Mouse (Mus musculus): Measurements from ENCODE around the gene Olig2. TPM values are rescaled to one million over a fixed set of nuclear protein-coding genes. Genes with fewer than 3 reads are reported as not detected.

Gene Olig2
- polyA plus RNA-seq, 1 experiment from 2014 or later, result 20.3 TPM

DNA sequence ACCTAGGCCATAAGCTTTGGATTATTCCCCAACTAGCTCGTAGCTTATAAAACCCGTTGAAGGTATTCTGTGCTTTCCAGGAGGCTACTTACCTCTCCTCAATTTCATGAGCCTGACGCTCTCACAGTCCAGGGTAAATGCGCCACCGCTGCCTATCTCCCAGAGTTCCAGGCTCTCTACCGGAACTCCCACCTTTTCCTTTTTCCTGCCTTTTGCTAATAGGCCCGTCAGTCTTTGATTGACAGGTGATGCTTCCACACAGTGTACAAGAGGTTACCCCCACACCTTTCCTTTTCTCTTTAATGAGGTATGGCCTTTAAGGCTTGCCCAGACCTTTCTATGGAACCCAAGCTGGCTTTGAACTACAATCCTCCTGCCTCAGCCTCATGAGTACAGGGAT lies 25.4 kb upstream of the Olig2 start:
- no peak for ATAC-seq (replicated peaks; ENCODE audit: low FRiP score)
- 92% methylated on average over 7 of the region's 7 CpGs for WGBS

DNA sequence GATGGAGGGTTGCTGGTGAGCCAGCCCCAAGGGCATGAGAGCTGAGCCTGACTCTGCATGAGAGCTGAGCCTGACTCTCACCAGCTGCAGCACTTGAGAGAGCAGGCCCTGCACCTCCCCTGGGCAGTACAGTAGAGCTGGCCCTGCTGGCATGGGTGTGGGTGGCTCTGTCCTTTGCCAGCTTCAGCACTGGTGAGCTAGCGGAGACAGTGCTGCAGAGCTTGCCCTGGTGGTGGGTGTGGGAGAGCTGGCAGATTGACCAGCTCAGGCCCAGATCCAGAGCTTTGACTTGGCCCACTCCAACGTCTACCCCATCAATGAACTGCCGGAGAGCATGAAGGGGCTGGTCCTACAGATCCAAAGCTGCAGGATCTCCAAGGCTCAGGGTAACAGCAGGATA lies 22.3 kb upstream of the Olig2 start:
- Histone ChIP-seq H3K4me3 (ENCODE audit: low read depth, low read length) (no peak overlapping the region), H3K27me3 (ENCODE audit: control insufficient read depth, insufficient read depth, low read length) (no peaks in the 10 kb centered on the region; the same call in 1 of the 2 replicates), H3K36me3 (ENCODE audit: control insufficient read depth, insufficient read depth, low read length) (no peaks in the 10 kb centered on the region), H3K4me1 (replicated peaks; ENCODE audit: control insufficient read depth, insufficient read depth, low read length) (peaks cover 10% of the 10 kb centered on the region), H3K9ac (ENCODE audit: low read length) (no peak overlapping the region), H3K9me3 (ENCODE audit: control insufficient read depth, low read length) (no peaks in the 10 kb centered on the region), H3K4me2 (ENCODE audit: low read depth, low read length, severe bottlenecking) (no peak overlapping the region), H3K27ac (ENCODE audit: low read depth, low read length) (no peak overlapping the region)
- ATAC-seq (replicated peaks; ENCODE audit: low FRiP score), result no peak
- no peak for DNase-seq (ENCODE audit: low spot score)
- 93% methylated on average over 3 of the region's 3 CpGs for WGBS

More for the DNA sequence above, 25.4 kb upstream of the Olig2 start:
- Histone ChIP-seq H3K27me3 (ENCODE audit: control insufficient read depth, insufficient read depth, low read length) (no peaks in the 10 kb centered on the region; the same call in 1 of the 2 replicates), H3K4me1 (replicated peaks; ENCODE audit: control insufficient read depth, insufficient read depth, low read length) (no peaks in the 10 kb centered on the region), H3K4me3 (ENCODE audit: low read depth, low read length) (no peak overlapping the region), H3K9me3 (ENCODE audit: control insufficient read depth, low read length) (no peaks in the 10 kb centered on the region; the same call in 1 of the 2 replicates), H3K9ac (ENCODE audit: low read length) (no peak overlapping the region), H3K36me3 (ENCODE audit: control insufficient read depth, insufficient read depth, low read length) (no peaks in the 10 kb centered on the region), H3K27ac (ENCODE audit: low read depth, low read length) (no peak overlapping the region), H3K4me2 (ENCODE audit: low read depth, low read length, severe bottlenecking) (no peak overlapping the region)
- DNase-seq (ENCODE audit: low spot score), result no peak

DNA sequence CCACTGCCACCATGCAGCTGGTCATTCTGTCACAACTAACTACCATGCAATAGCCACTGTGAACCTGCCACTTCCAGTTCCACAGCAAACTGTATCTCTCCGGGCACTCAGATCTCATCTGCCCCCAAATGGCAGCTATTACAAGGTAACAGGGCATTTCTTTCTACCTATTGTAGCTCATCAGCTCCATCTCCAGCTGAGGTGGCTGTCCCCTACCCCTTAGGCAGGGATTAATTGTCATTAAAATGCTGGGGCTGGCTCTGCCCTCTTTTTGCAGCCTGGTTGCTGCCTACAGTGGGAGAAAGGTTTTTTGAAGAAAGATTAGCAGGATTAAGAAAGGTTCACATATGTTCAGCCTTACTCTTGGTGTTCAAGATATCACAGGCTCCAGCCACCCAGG lies 18.9 kb upstream of the Olig2 start:
- H3K36me3 ChIP-seq (ENCODE audit: control insufficient read depth, insufficient read depth, low read length), result no peaks in the 10 kb centered on the region
- H3K9me3 ChIP-seq (ENCODE audit: control insufficient read depth, low read length), result no peaks in the 10 kb centered on the region
- DNase-seq (ENCODE audit: low spot score) (no peak), ATAC-seq (replicated peaks; ENCODE audit: low FRiP score) (peak; percentile 19)
- no peaks in the 10 kb centered on the region; the same call in none of the 2 replicates for H3K27me3 ChIP-seq (ENCODE audit: control insufficient read depth, insufficient read depth, low read length)
- no peak overlapping the region for H3K27ac ChIP-seq (ENCODE audit: low read depth, low read length)
- H3K4me3 ChIP-seq (ENCODE audit: low read depth, low read length), result no peak overlapping the region
- WGBS, result 13% methylated on average over 1 of the region's 1 CpGs
- H3K9ac ChIP-seq (ENCODE audit: low read length), result no peak overlapping the region
- H3K4me2 ChIP-seq (ENCODE audit: low read depth, low read length, severe bottlenecking), result no peak overlapping the region
- H3K4me1 ChIP-seq (replicated peaks; ENCODE audit: control insufficient read depth, insufficient read depth, low read length), result peaks cover 17% of the 10 kb centered on the region

DNA sequence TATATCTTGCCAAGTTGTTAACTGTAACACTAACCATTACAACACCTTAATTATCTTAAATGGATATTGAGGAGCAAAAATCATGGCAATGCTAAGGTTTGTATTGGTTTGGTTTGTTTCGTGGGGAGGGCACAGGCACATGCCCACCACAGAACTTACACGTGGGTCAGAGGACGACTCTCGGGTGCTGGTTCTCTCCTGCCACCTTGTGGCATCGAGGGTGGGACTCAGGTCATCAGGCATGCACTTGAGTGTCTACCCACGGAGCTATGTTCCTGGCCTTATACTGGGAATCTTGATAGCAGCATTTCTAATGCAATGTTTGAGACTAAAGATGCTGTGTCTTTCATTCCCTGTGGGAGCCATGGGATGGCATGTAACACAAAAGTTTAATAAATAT lies 8.2 kb upstream of the Olig2 start:
- H3K27me3 ChIP-seq (ENCODE audit: control insufficient read depth, insufficient read depth, low read length), result peaks cover 51% of the 10 kb centered on the region
- 44% methylated on average over 6 of the region's 6 CpGs for WGBS
- H3K9ac ChIP-seq (ENCODE audit: low read length), result no peak overlapping the region
- peaks cover 4% of the 10 kb centered on the region; the same call in 1 of the 2 replicates for H3K9me3 ChIP-seq (ENCODE audit: control insufficient read depth, low read length)
- H3K4me2 ChIP-seq (ENCODE audit: low read depth, low read length, severe bottlenecking), result no peak overlapping the region
- H3K4me1 ChIP-seq (replicated peaks; ENCODE audit: control insufficient read depth, insufficient read depth, low read length), result peaks cover 18% of the 10 kb centered on the region; the same call in 1 of the 2 replicates
- no peaks in the 10 kb centered on the region for H3K36me3 ChIP-seq (ENCODE audit: control insufficient read depth, insufficient read depth, low read length)
- ATAC-seq (replicated peaks; ENCODE audit: low FRiP score) (no peak), DNase-seq (ENCODE audit: low spot score) (no peak)
- H3K27ac ChIP-seq (ENCODE audit: low read depth, low read length), result no peak overlapping the region
- no peak overlapping the region for H3K4me3 ChIP-seq (ENCODE audit: low read depth, low read length)

DNA sequence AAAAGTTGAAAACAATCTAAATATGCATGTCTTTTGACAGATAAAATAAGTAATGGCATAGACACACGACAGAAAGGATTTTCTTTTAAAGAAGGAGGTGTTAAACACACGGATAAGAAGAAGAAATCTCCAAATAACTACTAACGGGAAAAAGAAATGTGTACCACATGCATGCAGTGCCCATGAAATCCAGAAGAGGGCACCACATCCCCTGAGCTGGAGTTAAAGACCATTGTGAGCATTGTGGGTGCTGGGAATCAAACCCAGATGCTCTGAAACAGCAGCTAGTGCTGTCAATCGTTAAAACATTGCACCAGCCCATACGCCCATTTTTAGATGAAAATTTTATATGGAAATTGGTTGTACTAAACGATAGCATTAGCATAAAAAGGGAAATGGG lies 7.3 kb upstream of the Olig2 start:
- DNase-seq (ENCODE audit: low spot score) (no peak), ATAC-seq (replicated peaks; ENCODE audit: low FRiP score) (no peak)
- H3K36me3 ChIP-seq (ENCODE audit: control insufficient read depth, insufficient read depth, low read length), result no peaks in the 10 kb centered on the region
- peaks cover 4% of the 10 kb centered on the region; the same call in 1 of the 2 replicates for H3K9me3 ChIP-seq (ENCODE audit: control insufficient read depth, low read length)
- no peak overlapping the region for H3K4me2 ChIP-seq (ENCODE audit: low read depth, low read length, severe bottlenecking)
- H3K4me3 ChIP-seq (ENCODE audit: low read depth, low read length), result no peak overlapping the region
- peaks cover 57% of the 10 kb centered on the region for H3K27me3 ChIP-seq (ENCODE audit: control insufficient read depth, insufficient read depth, low read length)
- WGBS, result 81% methylated on average over 6 of the region's 6 CpGs
- no peak overlapping the region for H3K9ac ChIP-seq (ENCODE audit: low read length)
- H3K4me1 ChIP-seq (replicated peaks; ENCODE audit: control insufficient read depth, insufficient read depth, low read length), result peaks cover 23% of the 10 kb centered on the region; the same call in 1 of the 2 replicates
- no peak overlapping the region for H3K27ac ChIP-seq (ENCODE audit: low read depth, low read length)

DNA sequence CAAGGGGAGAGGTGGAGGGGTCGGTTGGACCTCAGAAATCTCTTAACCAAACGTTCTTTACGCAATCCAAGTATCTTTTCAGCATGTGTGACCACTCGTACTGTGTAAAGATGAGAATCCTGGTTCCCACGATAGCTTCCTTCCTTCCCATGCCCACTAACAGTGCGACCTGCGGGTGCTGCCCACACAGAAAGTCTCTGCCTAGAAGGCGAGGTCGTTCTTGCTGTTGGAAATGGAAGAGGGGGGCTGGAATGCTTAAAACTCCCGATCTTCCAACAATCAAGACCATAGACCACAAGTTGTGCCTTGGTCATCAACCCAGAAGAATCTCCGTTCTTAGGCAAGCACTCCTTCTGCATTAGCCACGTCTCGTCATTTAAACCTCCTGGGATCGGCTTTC lies 6.0 kb upstream of the Olig2 start:
- H3K4me1 ChIP-seq (replicated peaks; ENCODE audit: control insufficient read depth, insufficient read depth, low read length), result peaks cover 33% of the 10 kb centered on the region; the same call in 1 of the 2 replicates
- H3K27me3 ChIP-seq (ENCODE audit: control insufficient read depth, insufficient read depth, low read length), result peaks cover 68% of the 10 kb centered on the region
- WGBS, result 12% methylated on average over 14 of the region's 14 CpGs
- H3K9ac ChIP-seq (ENCODE audit: low read length), result no peak overlapping the region
- peaks cover 4% of the 10 kb centered on the region; the same call in 1 of the 2 replicates for H3K9me3 ChIP-seq (ENCODE audit: control insufficient read depth, low read length)
- H3K4me3 ChIP-seq (ENCODE audit: low read depth, low read length), result no peak overlapping the region
- no peaks in the 10 kb centered on the region for H3K36me3 ChIP-seq (ENCODE audit: control insufficient read depth, insufficient read depth, low read length)
- DNase-seq (ENCODE audit: low spot score), result no peak
- no peak for ATAC-seq (replicated peaks; ENCODE audit: low FRiP score)
- H3K27ac ChIP-seq (ENCODE audit: low read depth, low read length), result no peak overlapping the region
- H3K4me2 ChIP-seq (ENCODE audit: low read depth, low read length, severe bottlenecking), result no peak overlapping the region

DNA sequence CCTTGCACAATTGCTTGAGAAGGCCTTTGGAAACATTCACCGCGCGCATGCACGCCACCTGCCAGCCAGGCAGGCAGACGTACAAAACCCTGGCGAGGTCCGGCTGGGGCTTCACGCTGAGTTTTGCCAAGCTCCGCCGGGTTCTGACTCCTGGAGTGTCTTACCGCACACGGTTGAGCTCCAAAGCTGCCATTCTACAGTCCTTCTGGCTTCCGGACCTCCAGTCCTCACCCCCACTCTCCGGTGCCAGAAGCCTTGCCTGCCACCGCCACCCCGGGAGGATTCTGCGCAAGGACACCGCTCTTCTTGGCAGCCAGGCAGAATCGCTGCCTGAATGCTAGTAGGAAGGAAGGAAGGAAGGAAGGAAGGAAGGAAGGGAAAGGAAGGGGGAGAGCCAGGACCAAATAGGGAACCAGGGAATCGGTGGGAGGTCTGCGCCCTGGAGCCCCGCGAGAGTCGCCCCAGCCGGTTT lies 3.0 kb upstream of the Olig2 start:
- H3K4me2 ChIP-seq (ENCODE audit: low read depth, low read length, severe bottlenecking), result peak overlapping the region; percentile 60
- WGBS, result under 1% methylated on average over 25 of the region's 25 CpGs
- peak overlapping the region; percentile 30 for H3K4me3 ChIP-seq (ENCODE audit: low read depth, low read length)
- H3K27ac ChIP-seq (ENCODE audit: low read depth, low read length), result peak overlapping the region; percentile 62
- H3K4me1 ChIP-seq (replicated peaks; ENCODE audit: control insufficient read depth, insufficient read depth, low read length), result peaks cover 50% of the 10 kb centered on the region; the same call in 1 of the 2 replicates
- H3K9ac ChIP-seq (ENCODE audit: low read length), result peak overlapping the region; percentile 60
- no peaks in the 10 kb centered on the region for H3K36me3 ChIP-seq (ENCODE audit: control insufficient read depth, insufficient read depth, low read length)
- H3K9me3 ChIP-seq (ENCODE audit: control insufficient read depth, low read length), result peaks cover 4% of the 10 kb centered on the region; the same call in 1 of the 2 replicates
- DNase-seq (ENCODE audit: low spot score) (peak; percentile 70), ATAC-seq (replicated peaks; ENCODE audit: low FRiP score) (no peak)
- peaks cover 94% of the 10 kb centered on the region for H3K27me3 ChIP-seq (ENCODE audit: control insufficient read depth, insufficient read depth, low read length)

DNA sequence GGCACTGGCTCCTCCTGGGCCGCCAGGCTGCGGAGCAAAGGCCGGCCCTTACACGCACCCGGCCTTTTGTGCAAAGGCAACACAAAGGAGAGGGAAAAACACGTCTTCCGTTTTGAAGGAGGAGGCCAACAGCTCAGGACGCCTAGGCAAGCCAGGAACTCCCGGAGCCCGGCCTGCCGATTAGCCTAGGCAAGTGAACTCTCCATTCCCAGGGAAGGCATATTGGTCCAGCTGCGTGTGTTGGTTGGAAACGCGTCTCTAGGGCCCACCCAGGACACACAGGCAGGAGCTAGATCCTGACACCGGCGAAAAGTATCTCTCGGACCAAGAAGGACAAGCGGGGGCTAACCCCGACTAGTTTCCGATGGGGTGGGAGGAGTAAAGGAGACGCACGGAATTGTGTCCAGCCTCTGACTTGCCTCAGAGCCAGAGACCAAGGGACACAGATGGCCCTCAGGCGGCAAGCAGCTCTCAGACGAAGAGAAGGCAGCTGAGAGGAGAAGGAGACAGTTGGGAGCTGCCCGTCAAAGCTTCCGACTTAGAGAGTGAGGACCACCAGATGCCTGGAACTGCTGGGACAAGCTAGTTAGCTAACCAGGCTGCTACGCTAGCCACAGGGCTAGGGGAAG lies 2.5 kb upstream of the Olig2 start:
- H3K4me2 ChIP-seq (ENCODE audit: low read depth, low read length, severe bottlenecking), result peak overlapping the region; percentile 60
- peaks cover 52% of the 10 kb centered on the region; the same call in 1 of the 2 replicates for H3K4me1 ChIP-seq (replicated peaks; ENCODE audit: control insufficient read depth, insufficient read depth, low read length)
- H3K9me3 ChIP-seq (ENCODE audit: control insufficient read depth, low read length), result peaks cover 4% of the 10 kb centered on the region; the same call in 1 of the 2 replicates
- WGBS, result under 1% methylated on average over 27 of the region's 27 CpGs
- peak overlapping the region; percentile 60 for H3K9ac ChIP-seq (ENCODE audit: low read length)
- H3K27ac ChIP-seq (ENCODE audit: low read depth, low read length), result peak overlapping the region; percentile 62
- no peaks in the 10 kb centered on the region for H3K36me3 ChIP-seq (ENCODE audit: control insufficient read depth, insufficient read depth, low read length)
- ATAC-seq (replicated peaks; ENCODE audit: low FRiP score) (0 out of 2 replicates have a peak, but pooled peaks have one; percentile 9), DNase-seq (ENCODE audit: low spot score) (peak; percentile 71)
- peaks cover 98% of the 10 kb centered on the region for H3K27me3 ChIP-seq (ENCODE audit: control insufficient read depth, insufficient read depth, low read length)
- H3K4me3 ChIP-seq (ENCODE audit: low read depth, low read length), result peak overlapping the region; percentile 30

All from forebrain, embryonic 11.5 days (tissue).